Mouse (Mus musculus) adrenal gland, postnatal 4 days (tissue): ENCODE measurements around the gene Mettl25. TPM values are rescaled to one million over a fixed set of nuclear protein-coding genes. Genes with fewer than 3 reads are reported as not detected.

Experiments used
- DNase-seq, 2 experiments: peaks; one replicate each; pipeline ENCODE4 v3.0.0; 2021 to 2022; ENCODE audit warnings: low spot score in 2 of 2, mixed read lengths in 2 of 2
- total RNA-seq, 2 experiments: library from RNA; stranded (reverse); gene quantifications; 2 replicates each; pipeline ENCODE4 v1.2.3; 2021

The Mettl25 gene
- total RNA-seq, 2 experiments from 2014 or later: 12.7 to 14.8 TPM

DNA sequence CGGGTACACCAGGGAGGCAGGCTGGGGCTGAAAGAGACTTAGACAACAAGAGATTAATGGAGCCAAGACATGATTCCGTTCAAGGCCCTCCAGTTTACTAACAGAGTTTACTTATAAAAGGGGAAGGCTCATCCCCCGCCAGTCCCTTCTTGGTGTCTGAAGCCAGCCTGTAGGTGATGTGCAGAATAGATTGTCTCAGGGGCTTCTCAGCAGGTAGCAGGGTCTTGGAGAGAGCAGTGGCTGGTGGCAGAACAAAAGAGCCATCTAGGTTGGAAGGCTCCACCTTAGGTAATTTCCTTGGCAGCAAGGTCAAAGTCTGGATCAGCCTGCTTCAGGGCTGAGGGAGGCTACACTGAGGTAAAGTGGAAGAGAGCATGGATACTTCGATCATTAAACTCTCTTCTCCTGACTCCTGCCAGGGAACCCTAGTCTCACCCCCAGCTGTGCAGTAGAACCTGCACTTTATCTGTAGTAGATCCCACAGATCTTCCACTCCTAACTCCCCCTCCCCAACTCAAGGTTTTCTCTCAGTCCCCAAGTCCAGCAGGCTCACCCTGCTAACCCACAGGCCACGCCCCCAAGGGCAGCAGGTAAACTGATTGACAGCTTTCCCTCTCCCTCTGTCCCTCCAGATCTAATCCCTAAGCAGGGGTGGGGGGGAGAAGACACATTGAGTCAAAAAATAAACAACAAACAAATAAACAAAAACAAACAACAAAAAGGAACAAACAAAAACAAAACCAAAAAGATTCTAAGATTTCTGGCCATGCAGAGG, 87.2 kb downstream of the Mettl25 start:
- no peak for DNase-seq

DNA sequence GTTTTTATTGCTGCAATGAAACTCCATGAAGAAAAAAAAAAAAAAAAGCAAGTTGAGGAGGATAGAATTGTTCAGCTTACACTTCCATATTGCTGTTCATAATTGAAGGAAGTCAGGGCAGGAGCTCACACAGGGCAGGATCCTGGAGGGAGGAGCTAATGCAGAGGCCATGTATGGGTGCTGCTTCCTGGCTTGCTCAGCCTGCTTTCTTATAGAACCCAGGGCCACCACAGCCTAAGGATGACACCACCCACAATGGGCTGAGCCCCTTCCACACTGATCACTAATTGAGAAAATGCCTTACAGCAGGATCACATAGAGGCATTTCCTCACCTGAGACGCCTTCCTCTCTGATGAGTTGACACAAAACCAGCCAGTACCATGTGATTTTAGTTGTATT, 95.2 kb downstream of the Mettl25 start:
- no peak for DNase-seq

DNA sequence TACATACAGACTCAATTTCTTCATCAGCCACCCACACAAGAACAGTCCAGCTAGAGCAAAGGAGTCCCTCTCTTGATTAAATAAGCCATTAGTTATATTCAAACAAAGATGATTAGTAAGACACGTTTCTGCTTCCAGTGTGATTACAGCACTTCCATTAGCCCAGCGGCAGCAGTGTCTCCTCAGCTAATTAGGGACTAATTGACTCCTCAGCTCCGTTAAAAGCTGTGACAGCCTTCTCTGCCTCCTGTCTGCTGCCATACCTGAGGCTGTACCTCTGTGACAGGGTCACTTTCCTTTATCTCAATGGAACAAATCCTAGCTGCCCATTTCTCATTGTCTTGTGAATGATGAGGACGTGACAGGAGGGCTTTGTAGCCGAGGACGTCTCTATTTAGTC, 99.4 kb downstream of the Mettl25 start:
- no peak for DNase-seq

DNA sequence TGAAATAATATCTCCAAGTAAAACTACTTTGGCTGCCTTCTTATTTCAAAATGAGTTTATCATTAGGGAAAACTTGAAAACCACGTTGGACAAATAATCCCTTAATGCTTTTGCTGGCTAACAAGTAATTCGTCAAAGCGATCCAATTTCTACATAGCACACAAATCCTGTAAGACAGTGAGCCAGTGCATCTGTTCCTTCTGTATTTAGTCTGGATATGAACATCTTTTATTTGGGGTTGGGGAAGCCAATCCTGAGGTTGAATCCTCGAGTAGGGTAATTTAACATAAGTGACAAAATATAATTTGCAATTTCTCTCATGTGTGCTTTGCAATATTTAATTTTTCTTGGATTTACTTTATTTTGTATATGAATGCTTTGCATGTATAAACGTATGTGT, 102.2 kb downstream of the Mettl25 start:
- DNase-seq: no peak

DNA sequence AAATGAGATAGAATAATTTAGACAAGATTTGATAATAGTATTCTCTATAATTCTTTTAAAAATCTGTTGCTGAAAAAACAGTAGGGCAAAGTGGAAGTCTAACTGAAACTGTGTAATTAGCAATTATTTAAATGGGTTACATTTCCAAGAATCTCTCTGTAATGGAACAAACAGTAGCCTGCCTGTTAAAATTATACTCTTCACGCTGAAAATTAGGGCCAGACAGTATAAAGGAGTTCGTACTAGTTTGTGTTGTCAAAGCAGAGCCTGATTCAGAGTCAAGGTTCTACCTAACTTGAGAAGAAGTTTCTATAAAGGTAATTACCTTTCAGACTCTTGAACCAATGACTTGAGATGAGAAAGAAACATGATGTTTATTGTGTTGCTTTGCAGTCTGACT, 113.4 kb downstream of the Mettl25 start:
- DNase-seq: no peak

DNA sequence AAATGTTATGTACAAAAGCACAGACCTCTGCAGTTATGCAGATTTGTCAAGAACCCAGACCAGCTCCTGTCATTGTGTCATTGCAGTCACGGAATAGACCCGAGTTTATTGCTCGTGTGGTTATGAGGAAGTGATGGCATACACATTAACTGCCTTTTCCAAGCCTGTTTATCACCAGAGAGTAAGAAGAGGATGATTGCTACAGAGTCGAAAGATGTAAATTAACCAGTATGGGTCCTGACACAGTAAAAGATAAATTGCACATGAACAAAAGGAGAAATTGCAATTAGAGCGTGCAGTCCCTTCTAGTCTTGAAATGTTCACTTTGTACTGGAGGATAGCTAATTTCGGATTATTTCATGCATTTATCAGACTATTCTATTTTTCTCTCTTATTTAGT, 113.8 kb downstream of the Mettl25 start:
- no peak for DNase-seq

DNA sequence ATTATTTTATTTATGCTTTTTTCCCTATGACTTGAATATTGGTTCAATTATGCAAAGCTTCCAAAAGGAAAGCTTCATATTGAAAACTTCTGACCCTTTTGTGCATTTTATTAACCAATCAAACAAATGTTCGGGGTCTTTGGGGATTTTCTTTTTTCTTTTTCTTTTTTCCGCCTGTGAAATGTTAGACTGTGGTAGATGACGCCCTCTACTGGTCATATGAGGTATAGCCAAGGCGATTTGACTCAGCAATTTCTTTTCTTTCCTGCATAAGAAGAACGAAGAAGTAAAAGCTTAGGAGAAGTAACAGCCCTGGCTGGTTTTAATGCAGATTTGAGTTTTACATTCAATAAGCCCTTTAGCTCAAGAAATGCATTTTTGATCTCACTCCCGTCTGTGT, 126.3 kb downstream of the Mettl25 start:
- DNase-seq: no peak

DNA sequence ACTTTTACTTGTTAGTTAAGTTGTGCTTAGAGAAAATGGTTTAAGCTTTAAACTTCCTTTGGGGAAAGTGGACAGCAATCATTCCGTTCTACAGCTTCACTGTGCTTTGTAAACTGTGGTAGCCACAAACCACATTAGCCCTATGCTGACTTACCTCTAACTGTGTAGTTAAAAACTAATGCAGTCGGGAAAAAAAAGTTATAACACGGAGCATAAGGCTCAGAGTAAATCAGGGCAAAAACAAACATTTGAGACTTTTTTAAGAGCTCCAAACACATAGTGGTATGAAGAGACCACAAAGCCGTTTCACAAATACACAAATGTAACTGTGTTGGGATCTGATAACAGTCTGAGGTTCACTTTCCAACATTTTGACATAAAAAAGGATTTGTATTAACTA, 126.8 kb downstream of the Mettl25 start:
- no peak for DNase-seq

DNA sequence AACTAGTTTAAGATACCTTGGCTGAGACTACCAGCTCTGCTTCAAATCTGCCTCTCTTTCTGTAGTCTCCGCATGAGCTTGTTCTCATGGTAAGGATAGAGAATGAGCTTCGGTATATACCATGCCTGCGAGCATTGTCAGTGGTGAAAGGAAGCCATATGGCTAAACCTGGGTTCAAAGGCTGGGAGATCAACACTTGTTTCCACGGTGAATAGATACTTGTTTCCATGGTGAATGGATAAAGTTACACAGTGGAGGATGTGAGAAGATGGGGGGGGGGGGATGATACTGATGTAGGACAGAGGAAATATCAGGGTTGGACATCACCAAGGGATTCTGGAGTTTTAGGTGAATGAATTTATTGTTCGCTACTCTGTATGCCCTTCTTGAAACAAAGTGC, 128.0 kb downstream of the Mettl25 start:
- no peak for DNase-seq

Other genes with a start within 250 kb of the Mettl25 start
- 10 to 100 TPM; 26.2 to 26.5 TPM for gene Ccdc59, start 313 bp downstream of the Mettl25 start, total RNA-seq